Mouse (Mus musculus) G1E (cell line): ENCODE results near the gene Scn8a. TPM values are rescaled to one million over a fixed set of nuclear protein-coding genes. Genes with fewer than 3 reads are reported as not detected.

Source experiments
- ATAC-seq: 2 replicates; pipeline ENCODE4 v1.8.0; 2016; ENCODE audit warnings: mild to moderate bottlenecking; ENCODE audit not compliant: insufficient number of reproducible peaks, poor library complexity, low FRiP score, severe bottlenecking; ENCODE audit errors: extremely low read depth
- DNase-seq: peaks from one replicate; pipeline ENCODE4 v3.0.0; 2012; ENCODE audit warnings: low spot score
- H3K27me3 ChIP-seq: 2 replicates; pipeline ENCODE4 v1.6.1; 2012; ENCODE audit warnings: mild to moderate bottlenecking, low read length, inconsistent platforms; ENCODE audit not compliant: insufficient read depth
- H3K36me3 ChIP-seq: replicated peaks from 2 replicates; pipeline ENCODE3; 2012; ENCODE audit warnings: mild to moderate bottlenecking, inconsistent platforms
- H3K4me1 ChIP-seq: 2 replicates; pipeline ENCODE4 v1.6.1; 2012; ENCODE audit warnings: low read depth, low read length, inconsistent platforms, mixed read lengths; ENCODE audit not compliant: insufficient read depth
- H3K4me3 ChIP-seq: 2 replicates; pipeline ENCODE4 v1.5.1; 2012; ENCODE audit warnings: low read depth, mild to moderate bottlenecking, inconsistent platforms, low read length, moderate library complexity, mixed read lengths
- H3K9me3 ChIP-seq: replicated peaks from 2 replicates; pipeline ENCODE4 v1.6.1; 2012; ENCODE audit warnings: inconsistent platforms
- CTCF ChIP-seq: IDR thresholded peaks from 2 replicates; pipeline ENCODE4 v1.5.1; 2012; ENCODE audit warnings: low read depth, low read length, inconsistent platforms, mixed read lengths
- GATA1 ChIP-seq: IDR thresholded peaks from 2 replicates; pipeline ENCODE4 v1.6.1; 2012; ENCODE audit warnings: borderline replicate concordance, low read length, inconsistent platforms, mixed read lengths
- GATA2 ChIP-seq: IDR thresholded peaks from 2 replicates; pipeline ENCODE4 v1.6.1; 2012; ENCODE audit warnings: low read depth, low read length, inconsistent platforms, borderline replicate concordance
- POLR2AphosphoS5 ChIP-seq: IDR thresholded peaks from 2 replicates; pipeline ENCODE4 v1.6.1; 2012; ENCODE audit warnings: low read depth, low read length, inconsistent platforms; ENCODE audit not compliant: insufficient replicate concordance
- TAL1 ChIP-seq: conservative IDR thresholded peaks from 2 replicates; pipeline ENCODE4 v1.6.1; 2012; ENCODE audit warnings: low read depth, low read length, inconsistent platforms, mixed read lengths
- polyA plus RNA-seq: library from polyadenylated mRNA; stranded (reverse); fragments of >175 nt; gene quantifications from 2 replicates; pipeline ENCODE4 v1.2.3, GENCODE M21; 2012
- total RNA-seq, 2 experiments: library from RNA; stranded (forward) in 1 of 2; stranded (reverse) in 1 of 2; fragments of 200-1000 nt in 1 of 2; fragments of >200 nt in 1 of 2; fragmentation: Nextera tagmentation in 1 of 2; gene quantifications; 2 replicates each; pipeline ENCODE4 v1.2.3; 2014 to 2017

The Scn8a gene
- total and polyA plus RNA-seq, 3 experiments, result 0.27 TPM; not detected in 2

- Histone ChIP-seq H3K36me3 (no peaks in the 10 kb centered on the region), H3K27me3 (no peaks in the 10 kb centered on the region), H3K4me1 (no peaks in the 10 kb centered on the region), H3K4me3 (no peak overlapping the region), H3K9me3 (peaks cover 96% of the 10 kb centered on the region)
- no peak for ATAC-seq
- TF ChIP-seq TAL1 (no peak), GATA2 (no peak), CTCF (no peak), GATA1 (no peak), POLR2AphosphoS5 (no peak)
- DNase-seq, result no peak
Observed at GRCm38 (mm10) chr15:101072736-101073135, 203.1 kb downstream of the Scn8a start.

DNA sequence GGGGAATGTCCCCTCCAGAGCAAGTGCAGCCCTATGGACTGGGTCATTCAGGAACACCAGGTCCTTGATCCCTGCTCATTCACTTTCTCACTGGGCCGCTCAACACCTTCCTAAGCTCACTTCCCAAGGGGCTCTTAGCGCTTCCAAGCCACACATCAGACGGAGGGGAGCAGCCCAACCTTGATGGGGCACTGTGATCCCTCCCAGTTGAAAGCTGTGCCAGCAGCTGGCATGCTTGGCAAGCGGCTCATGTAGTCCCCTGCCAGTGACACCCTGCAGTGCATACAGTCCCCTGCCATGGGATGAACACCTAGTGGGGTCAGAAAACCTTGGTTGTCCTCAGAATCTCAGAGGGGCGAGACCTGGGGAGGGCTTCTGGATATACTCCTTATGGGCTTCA is 204.4 kb downstream of the Scn8a start:
- Histone ChIP-seq H3K36me3 (no peaks in the 10 kb centered on the region), H3K4me1 (no peaks in the 10 kb centered on the region), H3K9me3 (peaks cover 95% of the 10 kb centered on the region), H3K4me3 (no peak overlapping the region), H3K27me3 (no peaks in the 10 kb centered on the region)
- ATAC-seq, result no peak
- TF ChIP-seq GATA2 (no peak), TAL1 (no peak), CTCF (no peak), POLR2AphosphoS5 (no peak), GATA1 (no peak)
- DNase-seq, result no peak

GRCm38 (mm10) chr15:101075150-101075549 is 205.5 kb downstream of the Scn8a start:
- no peak for ATAC-seq
- DNase-seq, result no peak
- Histone ChIP-seq H3K36me3 (no peaks in the 10 kb centered on the region), H3K4me1 (no peaks in the 10 kb centered on the region), H3K9me3 (peaks cover 92% of the 10 kb centered on the region), H3K4me3 (no peak overlapping the region), H3K27me3 (no peaks in the 10 kb centered on the region)
- TF ChIP-seq GATA1, result no peak
- no peak for TF ChIP-seq GATA2
- no peak for TF ChIP-seq CTCF
- TF ChIP-seq TAL1, result no peak
- TF ChIP-seq POLR2AphosphoS5, result no peak

GRCm38 (mm10) chr15:101075656-101076055 is 206.0 kb downstream of the Scn8a start:
- ATAC-seq, result no peak
- Histone ChIP-seq H3K4me3 (no peak overlapping the region), H3K4me1 (no peaks in the 10 kb centered on the region), H3K9me3 (peaks cover 92% of the 10 kb centered on the region), H3K36me3 (no peaks in the 10 kb centered on the region), H3K27me3 (no peaks in the 10 kb centered on the region)
- no peak for DNase-seq
- TF ChIP-seq TAL1 (no peak), GATA1 (no peak), CTCF (no peak), GATA2 (no peak), POLR2AphosphoS5 (no peak)

DNA sequence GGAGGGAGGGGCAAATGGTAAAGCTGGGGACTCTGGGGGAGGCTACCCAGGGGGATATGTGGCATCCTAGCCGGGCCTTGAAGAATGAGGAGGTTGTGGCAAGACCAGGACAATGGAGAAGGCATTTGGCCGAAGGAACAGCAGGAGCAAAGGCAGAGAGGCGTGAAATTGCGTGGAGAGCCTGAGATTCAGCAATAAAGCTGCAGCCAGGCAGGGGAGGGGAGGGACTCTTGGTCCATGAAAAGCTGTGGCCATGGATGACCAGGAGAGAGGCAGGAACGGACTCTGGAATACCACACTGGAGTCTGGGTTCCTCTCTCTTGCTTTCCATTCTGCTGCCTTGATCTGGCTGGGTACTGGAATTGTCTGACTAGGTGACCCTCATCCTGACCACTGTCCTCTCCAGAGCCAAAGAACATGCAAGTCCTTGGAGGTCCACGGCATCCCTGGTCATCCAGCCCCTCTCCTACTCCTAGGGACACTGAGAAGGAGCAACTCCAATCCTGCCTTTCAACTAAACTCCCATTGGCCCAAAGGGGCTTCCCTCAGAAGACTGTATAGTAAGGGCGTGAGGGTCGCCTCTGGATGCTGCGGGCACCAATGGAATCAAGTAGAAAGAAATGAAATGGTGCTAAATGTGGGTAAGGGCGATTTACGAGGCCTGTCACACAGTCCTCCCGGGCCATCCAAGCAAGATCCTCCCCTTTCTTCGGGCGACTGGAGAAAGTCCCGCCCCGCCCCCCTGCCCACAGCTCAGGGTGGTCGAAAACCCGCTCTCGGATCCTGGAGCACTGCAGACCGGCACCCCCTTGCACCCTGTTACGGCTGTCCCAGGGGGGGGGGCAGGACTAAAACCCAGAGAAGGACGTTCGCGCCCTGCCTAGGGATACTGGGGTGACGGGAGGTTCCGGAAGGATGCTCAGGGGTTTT is 206.7 kb downstream of the Scn8a start:
- H3K4me1 ChIP-seq, result no peaks in the 10 kb centered on the region

GRCm38 (mm10) chr15:101077001-101077812 is 207.5 kb downstream of the Scn8a start:
- no peaks in the 10 kb centered on the region for H3K36me3 ChIP-seq
- H3K4me3 ChIP-seq, result no peak overlapping the region
- no peaks in the 10 kb centered on the region for H3K4me1 ChIP-seq
- DNase-seq, result no peak
- TF ChIP-seq TAL1 (no peak), GATA1 (no peak), GATA2 (no peak), CTCF (no peak), POLR2AphosphoS5 (no peak)
- no peaks in the 10 kb centered on the region for H3K27me3 ChIP-seq
- no peak for ATAC-seq
- H3K9me3 ChIP-seq, result peaks cover 92% of the 10 kb centered on the region

More for the DNA sequence above, 206.7 kb downstream of the Scn8a start:
- no peak overlapping the region for H3K4me3 ChIP-seq
- H3K36me3 ChIP-seq, result no peaks in the 10 kb centered on the region
- DNase-seq, result no peak
- H3K9me3 ChIP-seq, result peaks cover 92% of the 10 kb centered on the region
- TF ChIP-seq GATA1 (no peak), CTCF (no peak), GATA2 (no peak), TAL1 (no peak), POLR2AphosphoS5 (no peak)
- no peak for ATAC-seq
- H3K27me3 ChIP-seq, result no peaks in the 10 kb centered on the region
